Mouse (Mus musculus) heart, postnatal 25 days (tissue): Measurements from ENCODE around the gene Vps26a. TPM values are rescaled to one million over a fixed set of nuclear protein-coding genes. Genes with fewer than 3 reads are reported as not detected.

Source experiments
- DNase-seq: peaks from one replicate; pipeline ENCODE4 v3.0.0; 2022; ENCODE audit warnings: low spot score
- intact Hi-C: fragments of 180-260 bp; cut with DNase I; formaldehyde crosslinking; loops from one replicate; pipeline ENCODE4 v1.15.1; 2025
- total RNA-seq, 2 experiments: library from RNA; stranded (reverse); gene quantifications; 2 replicates each; pipeline ENCODE4 v1.2.3; 2021

The Vps26a gene
- total RNA-seq, 2 experiments from 2014 or later = 40.9 to 48.2 TPM

GRCm38 (mm10) chr10:62422255-62422654 lies 64.3 kb downstream of the Vps26a start, which contains the start of gene Hkdc1:
TSS of gene Hkdc1 (minus strand) at chr10:62422491.
- no peak for DNase-seq
- intact Hi-C loops = no loop called here

GRCm38 (mm10) chr10:62421127-62421526 lies 65.5 kb downstream of the Vps26a start:
- DNase-seq = no peak
- intact Hi-C loops = no loop called here

GRCm38 (mm10) chr10:62420399-62420798 lies 66.2 kb downstream of the Vps26a start:
- DNase-seq = no peak
- intact Hi-C loops = no loop called here

- DNase-seq = no peak
- intact Hi-C loops = no loop called here
Measured at GRCm38 (mm10) chr10:62419422-62419821, 67.2 kb downstream of the Vps26a start.

- no peak for DNase-seq
- intact Hi-C loops = no loop called here
Measured at GRCm38 (mm10) chr10:62418831-62419356, 67.7 kb downstream of the Vps26a start.

GRCm38 (mm10) chr10:62413606-62413982 lies 73.0 kb downstream of the Vps26a start:
- no peak for DNase-seq
- intact Hi-C loops = no loop called here

GRCm38 (mm10) chr10:62412906-62413605 lies 73.5 kb downstream of the Vps26a start:
- no peak for DNase-seq
- intact Hi-C loops = no loop called here

GRCm38 (mm10) chr10:62411431-62412410 lies 74.9 kb downstream of the Vps26a start:
- intact Hi-C loops = loop anchor here (1.0 kb wide), 1 partner anchor 136 kb away; no protein-coding TSS in a partner anchor
- DNase-seq = no peak

GRCm38 (mm10) chr10:62410943-62411342 lies 75.7 kb downstream of the Vps26a start:
- peak; percentile 20 for DNase-seq
- intact Hi-C loops = loop anchor here (1.0 kb wide), 1 partner anchor 136 kb away; no protein-coding TSS in a partner anchor

Other genes with a start within 250 kb of the Vps26a start
- not detected for gene Tacr2, start 234.4 kb downstream of the Vps26a start, total RNA-seq
- 100 to 1,000 TPM; 123 to 142 TPM for gene Hk1, start 106.9 kb downstream of the Vps26a start, total RNA-seq
- not detected for gene Hkdc1, start 64.3 kb downstream of the Vps26a start, total RNA-seq
- under 1 TPM; 0.22 to 0.26 TPM for gene 4930507D05Rik, start 37.3 kb downstream of the Vps26a start, total RNA-seq
- 10 to 100 TPM; 38.5 to 39.3 TPM for gene Supv3l1, start 37.1 kb downstream of the Vps26a start, total RNA-seq
- gene Srgn, start 40.6 kb upstream of the Vps26a start, total RNA-seq = 10 to 100 TPM; 40.2 to 45.4 TPM
- 10 to 100 TPM; 36.8 to 41.7 TPM for gene Kif1bp, start 91.7 kb upstream of the Vps26a start, total RNA-seq
- 10 to 100 TPM; 26.8 to 27.8 TPM for gene Ddx21, start 115.5 kb upstream of the Vps26a start, total RNA-seq
- gene Ddx50, start 164.4 kb upstream of the Vps26a start, total RNA-seq = 10 to 100 TPM; 48.2 to 51.7 TPM
- under 1 TPM; 0.70 to 0.89 TPM for gene Stox1, start 239.3 kb upstream of the Vps26a start, total RNA-seq